Mouse (Mus musculus) lung, postnatal 14 days (tissue): ENCODE measurements at regions not wholly inside any gene's neighbourhood (a gene's known extent, or its start where the extent isn't known, plus 50 kb on each side); places are given as distances from the start of the nearest gene placed in this dataset.
"Not testable (repeated sequence)": the region's sequence is repeated elsewhere in the genome, so short reads cannot be mapped to it uniquely, and the experiment has no call there.

Experiments
- DNase-seq: peaks from one replicate; pipeline ENCODE4 v3.0.0; 2021

DNA sequence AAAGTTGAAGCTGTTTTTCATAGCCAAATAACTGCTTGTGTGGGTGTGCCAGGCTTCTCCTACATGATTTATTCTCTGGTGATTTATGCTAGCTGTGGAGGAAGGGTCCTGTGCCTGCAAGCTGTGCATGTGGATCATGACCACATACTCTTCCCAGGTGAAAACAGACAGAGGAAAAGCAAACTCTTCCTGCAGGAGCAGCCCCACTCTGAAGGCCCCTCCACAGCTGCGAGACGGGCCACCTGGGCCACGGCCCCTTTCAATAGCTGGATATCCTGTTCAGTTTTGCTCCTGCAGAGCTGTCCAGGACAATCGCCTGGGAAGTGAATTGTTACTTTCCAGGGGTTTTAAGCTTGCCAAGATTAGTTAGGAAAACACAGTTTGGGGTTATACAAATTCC, 722.3 kb upstream of the Marcks start:
- DNase-seq: peak; percentile 12

DNA sequence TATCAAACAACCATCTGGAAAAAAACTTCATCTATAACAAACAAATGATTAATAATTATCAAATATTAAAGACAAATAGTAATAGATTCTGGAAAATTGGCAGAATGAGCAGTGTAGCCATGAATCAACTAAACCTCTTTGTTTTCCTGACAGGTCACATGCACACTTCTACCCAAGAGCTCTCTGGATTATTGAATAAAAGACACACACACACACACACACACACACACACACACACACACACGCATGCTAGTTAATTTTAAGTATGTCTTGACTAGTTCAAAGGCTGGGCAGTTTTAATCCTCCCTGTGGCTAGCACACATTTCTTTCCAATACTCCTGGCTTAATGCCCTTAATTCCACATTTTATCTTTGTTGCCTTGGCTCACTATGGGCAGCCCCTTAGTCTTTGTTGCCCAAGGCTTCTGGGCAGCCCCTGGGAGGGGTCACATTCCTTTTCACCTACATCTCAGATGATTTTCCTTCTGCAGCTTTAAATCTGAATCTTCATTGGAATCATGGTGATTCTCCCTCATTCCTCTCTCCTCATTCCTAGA, 710.6 kb upstream of the Marcks start:
- no peak for DNase-seq

DNA sequence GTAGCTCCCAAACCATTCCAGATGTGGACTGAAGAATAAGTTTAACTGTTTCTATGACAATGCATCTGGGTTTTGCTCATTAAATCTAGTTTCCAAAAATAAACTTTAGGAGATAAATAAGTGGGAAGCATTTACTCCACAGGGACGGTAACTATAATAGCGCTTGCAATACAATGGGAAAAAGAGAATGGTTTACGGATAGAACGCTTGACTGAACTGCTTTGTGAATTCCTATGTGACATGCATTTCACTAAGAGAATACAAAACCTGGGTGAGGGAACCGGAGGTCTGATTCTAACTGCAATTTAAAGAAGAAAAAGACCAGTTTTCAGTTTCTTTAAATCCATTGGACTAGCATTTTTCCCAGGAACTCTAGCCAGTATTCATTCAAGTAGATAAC, 704.1 kb upstream of the Marcks start:
- no peak for DNase-seq

DNA sequence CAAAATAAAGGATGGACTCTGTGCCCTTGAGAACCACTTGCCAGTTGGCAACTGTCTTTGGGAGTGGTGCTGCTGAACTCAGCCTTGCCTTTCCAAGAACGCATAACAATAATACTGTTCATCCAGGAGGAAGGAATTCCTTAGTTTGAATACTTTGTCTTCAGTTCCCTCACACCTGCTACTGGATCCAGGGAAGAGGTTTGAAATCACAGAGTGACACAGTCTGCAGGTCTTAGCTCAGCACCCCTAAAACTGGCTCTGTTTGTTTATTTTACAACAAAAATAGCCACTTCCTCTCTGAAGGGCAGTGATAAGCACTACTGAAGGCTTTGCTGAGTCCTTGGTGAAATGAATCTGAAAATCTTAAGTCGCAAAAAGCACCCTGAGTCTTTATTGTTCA, 703.1 kb upstream of the Marcks start:
- peak; percentile 7 for DNase-seq

DNA sequence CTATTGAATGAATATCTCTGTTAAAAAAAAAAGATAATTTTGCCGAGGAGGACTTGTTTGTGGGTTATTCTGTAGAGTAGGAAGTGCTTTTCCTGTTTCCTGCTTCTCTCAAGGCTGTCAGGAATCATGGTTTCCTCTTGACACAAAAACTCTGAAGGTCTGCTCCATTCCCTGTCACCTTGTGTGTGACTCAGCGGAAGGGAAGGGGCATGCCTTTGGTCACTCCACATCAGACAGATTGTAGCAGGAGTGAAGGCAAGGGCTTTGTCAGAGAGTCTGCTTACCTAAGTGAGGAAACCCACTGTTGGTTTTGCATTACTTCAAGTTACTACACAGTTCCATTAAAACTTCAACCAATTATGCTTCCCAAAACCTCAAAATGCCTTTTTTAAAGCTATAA, 699.0 kb upstream of the Marcks start:
- no peak for DNase-seq

DNA sequence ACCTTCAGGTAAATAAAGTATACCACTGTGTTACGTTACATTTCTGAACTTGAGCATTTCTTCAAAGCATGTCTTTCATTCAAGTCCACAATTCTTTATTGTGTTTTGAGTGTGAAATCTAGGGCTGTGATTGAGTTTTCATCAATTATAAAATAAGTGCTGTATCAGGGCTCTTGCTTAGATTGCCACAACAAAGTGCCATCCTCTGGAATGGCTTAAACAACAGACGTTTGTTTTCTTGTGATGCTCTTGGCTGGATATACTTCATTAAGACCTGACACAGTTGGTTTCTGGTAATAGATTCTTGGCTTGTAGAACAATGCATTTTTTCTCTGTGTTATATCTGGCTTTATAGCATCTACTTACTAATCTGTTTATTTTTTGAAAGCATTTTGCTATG, 674.3 kb upstream of the Marcks start:
- DNase-seq: no peak

DNA sequence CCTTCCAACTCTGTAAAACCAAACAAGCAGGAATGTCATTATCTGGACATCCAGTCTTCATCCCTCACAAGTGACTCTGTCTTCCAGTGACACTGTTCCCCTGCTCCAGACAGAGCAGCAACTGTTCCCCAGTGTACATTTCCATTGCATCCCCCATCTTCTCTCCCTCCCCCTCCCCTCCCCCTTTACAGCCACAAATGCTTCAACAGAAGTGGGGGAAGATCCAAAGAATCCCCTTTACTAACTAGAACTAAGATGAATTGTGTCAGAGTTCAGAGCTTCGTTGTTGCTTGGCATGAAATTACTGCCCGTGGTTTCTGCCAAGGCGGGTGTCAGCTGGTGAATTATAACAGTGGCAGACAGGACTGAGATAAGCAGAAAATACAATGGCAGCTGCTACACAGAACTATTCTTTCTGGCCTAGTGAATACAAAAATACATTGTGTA, 673.7 kb upstream of the Marcks start:
- DNase-seq: peak; percentile 25

DNA sequence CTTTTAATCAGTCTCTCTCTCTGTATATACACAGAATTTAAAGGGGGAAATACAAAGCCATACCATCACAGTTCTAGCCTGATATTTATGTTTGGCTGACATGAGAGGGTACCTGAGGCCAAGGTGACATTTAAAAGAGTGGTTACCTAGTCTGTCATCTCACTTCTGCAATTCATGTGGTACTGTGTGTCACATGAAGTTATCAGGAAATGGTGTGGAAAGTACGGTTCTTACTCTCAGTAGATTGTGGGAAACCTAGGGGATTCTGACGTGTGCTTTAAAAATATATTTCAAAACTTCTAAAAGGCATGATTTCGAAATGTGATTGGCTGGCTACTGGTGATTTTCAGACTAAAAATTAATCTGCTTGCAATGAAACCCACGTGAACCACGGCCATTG, 673.1 kb upstream of the Marcks start:
- DNase-seq: no peak

DNA sequence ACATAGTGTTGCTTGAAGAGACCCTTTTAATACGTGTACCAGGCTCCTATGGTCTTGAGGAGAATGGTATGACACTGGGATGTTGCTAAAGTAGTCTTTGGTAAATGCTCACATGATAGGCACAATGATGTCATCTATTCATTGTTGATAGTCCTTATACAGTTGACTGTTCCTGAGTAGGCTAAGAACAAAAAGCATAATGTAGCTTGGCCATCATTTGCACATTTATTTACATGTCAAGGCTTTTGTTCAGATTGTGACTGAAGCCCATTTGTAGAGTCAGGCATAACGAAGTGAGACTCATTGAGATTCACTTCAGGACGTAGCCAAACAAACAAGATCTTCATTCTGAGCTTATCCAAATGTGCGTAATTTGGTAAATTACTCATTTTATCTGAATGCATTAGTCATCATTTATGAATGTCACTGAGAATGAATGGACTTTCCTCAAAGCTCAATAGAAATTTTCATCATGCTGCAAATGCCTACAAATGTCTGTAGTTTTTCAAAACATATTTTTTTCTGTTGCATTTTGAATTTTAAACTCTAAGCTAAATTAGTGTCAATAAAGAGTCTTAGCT, 664.6 kb upstream of the Marcks start:
- DNase-seq: no peak

DNA sequence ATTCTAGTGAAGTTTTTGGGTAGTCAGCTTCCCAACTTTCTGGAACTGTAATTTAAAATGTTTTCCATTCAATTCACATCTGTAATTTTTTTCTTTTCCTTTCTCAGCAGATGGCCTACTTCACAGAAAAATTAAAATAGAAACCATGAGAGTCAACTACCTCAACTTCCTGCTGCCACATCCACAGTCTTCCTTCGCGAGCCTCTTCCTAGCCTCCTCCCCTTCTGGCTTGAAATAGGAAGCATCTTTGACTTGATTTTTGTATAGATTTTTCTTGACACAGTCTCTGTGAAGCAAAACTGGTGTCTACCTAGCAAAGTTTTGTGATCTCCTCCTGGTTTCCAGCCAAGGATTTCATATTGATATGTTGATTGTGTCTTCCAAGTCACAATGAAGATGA, 660.7 kb upstream of the Marcks start:
- DNase-seq: no peak

DNA sequence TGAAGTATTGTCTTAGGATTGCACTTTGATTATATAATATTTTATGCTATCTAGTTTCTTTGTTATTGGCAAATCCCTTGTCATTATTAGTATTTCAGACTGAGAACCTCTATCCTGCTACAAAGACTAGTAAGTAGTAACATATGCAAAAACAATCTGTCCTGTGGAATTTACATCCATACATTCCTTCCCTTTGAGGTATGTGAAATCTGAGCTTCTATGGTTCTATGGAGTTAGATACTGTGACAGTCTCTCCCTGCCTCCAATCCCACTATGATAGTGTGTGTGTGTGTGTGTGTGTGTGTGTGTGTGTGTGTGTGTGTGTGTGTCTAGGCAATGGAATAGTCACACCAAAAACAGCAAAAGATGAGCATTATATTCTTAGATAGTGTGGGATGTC, 659.6 kb upstream of the Marcks start:
- no peak for DNase-seq

DNA sequence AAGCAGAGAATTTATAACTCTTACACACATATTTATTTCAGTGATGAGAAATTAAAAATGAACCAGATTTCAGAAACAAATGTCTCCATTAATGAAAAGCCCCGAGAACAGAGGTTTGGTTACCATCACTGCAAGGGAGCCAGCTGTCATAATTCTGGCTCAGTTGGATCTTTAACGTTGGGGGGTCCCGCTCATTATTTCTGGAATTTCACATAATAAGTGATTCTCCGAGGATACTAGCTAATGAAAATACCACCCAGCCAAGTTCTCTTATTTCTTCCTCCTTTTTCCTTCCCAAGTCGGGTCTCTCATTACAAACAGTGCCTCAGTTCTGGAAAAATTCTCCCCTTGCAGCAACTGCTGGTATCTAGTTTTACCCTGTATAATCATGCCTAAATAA, 659.0 kb upstream of the Marcks start:
- DNase-seq: no peak

DNA sequence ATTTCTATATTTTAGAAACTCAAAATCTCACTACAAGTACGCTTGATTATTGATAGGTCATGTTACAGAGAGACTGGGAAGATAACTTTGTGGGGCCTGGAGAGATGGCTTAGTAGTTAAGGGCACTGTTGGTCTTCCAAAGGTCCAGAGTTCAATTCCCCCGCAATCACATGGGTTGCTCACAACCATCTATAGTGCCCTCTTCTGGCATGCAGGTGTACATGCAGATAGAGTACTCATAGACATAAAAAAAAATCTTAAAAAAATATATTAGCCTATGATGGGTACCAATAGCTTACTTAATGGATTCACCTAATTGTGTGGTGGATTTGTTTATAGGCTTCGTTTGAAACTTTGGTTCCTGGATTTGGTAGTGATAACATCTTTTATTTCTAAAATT, 654.2 kb upstream of the Marcks start:
- DNase-seq: no peak

DNA sequence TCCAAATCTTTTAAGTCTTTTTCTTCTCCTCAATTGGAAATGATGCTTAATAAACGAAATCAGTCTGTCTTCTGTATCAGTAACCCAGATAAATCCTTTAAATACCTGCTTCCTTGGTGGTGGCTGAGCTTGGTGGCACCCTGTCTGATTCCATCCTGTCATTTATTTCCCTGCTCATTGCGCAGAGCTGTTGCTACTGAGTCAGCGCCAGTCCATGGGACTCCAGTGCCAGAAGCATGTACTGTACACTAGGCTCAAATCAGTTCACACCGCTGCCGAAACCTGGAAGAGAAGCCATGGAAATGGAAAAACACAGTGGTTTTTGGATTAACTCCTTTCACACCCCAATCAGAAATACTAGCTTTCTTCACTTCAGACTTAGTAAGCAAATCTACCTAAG, 649.3 kb upstream of the Marcks start:
- DNase-seq: peak; percentile 5

DNA sequence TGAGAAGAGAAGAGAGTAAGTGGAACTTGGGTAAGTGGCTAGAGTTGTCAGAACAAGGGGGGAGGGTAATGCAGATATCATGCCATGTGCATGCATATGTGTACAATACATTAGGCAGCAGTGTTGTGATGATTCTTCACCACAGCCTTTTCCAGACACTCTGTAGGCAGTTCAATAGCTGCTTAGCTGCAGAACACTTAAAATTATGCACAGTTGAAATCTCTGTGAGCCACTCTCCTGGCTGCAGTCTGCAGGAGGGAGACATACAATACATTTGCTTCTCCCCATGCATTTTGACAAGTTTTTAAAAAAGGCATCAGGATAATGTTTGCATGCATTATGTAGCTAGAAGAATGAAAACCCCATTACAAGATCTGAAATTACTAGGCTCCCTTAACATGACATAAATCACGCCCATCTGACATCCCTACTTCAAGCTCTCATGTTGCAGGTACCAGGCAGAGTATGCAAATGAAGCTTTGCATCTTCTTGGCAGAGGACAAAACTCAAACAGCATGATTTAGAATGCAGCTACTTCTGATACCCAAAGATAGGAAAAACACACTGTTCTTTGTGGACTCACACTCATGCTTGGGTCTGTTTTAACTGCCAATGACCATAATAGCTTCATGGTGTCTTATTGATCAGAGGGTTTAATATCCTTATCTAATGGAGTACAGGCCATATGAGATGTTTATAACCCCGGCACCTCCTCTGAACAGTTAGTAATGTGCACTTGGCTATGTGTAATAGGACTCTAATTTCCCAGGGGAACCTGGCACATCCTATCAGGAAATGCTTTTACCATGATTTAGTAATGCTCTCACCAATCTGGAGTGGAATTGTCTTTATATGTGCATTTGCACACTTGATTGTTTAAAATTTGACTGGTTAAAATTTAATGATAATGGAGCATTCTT, 640.9 kb upstream of the Marcks start:
- DNase-seq: no peak

DNA sequence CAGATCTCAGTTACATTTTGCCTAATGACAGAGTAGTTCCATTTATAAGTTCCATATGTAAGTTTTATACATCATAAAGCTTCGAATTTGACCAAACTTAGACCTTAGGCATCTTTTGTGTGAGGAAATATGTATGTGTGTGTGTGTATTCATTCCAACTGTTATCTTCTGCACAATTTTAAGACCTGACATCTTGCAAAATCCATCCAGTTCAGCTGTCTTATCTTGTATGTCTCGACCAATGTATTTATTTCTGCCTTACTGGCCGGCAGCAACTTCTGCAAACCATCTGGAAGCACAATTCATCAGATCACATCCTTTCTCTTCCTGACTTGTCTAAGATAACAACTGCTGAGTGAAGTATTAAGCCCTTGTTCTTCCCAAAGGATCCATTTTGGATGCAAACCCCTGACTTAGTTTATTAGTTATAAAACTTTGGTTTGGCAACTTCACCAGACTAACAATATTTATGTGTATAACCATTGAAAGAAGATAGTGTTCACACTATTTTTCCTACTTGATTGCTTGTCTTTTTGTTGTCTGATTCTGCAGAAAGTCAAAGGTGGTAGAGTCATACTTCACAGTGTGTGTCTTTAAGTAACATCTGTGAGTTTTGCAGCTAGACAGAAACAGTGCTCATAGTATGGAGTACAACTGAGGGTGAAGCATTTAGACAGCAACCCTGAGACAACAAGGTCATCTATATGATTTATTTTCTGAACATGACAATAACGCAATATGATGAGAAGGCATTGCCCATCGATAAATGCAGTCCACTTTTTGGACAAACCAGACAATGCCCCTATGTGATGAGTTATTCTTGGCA, 622.0 kb upstream of the Marcks start:
- no peak for DNase-seq

DNA sequence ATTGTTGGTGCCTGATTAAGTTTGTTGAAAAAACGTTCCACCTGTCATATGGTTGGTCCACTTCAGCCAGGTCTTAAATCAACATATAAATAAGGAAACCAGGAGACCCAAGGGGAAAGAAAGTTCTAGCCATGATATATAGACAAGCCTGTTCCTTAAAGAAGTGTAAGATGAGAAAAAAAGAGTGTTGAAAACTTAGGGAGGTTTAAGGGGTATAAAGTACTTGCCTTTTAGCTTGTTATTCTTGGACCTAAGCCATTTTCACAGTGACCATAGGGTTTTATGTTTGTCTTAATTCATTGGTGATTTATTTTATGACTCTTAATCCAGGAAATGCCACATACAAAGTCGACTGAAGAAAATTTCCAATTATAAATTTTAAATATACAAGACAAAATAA, 602.9 kb upstream of the Marcks start:
- DNase-seq: no peak

DNA sequence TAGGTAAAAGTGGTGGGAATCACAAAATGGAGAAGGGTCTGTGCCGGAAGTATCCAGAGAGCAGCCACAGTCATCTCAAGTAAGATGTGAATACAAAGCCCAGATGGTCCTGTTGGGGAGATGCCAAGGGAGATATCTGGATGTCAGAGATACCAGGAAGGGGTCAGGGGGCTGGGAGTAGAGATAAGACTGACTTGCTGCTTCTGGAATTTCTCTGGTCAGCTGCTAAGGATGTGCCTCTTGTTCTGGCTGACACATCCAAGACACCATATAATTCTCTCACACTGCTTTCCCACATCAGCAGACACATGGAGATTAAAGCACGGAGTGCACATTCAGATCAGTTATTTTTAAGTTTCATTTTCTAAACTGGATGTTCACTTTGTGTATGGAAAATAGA, 600.3 kb upstream of the Marcks start:
- DNase-seq: no peak

DNA sequence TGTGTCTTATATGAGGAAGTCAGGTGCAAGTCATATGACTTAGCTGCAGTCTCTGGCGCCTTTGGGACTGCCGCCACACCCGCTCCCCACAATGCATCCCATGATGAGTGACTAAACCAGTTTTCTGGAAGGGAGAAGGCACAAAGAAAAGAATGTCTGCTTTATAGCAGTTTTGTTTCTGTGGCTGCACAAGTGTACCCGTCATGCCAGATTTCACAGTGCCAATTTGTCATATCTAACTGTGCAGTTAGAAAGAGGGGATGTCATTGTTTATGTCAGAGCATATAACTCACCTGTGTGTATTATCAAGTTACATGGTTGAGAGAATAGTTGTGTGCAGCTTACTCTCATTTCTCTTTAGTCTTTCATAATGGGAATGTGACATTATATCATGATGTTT, 586.9 kb upstream of the Marcks start:
- DNase-seq: no peak

DNA sequence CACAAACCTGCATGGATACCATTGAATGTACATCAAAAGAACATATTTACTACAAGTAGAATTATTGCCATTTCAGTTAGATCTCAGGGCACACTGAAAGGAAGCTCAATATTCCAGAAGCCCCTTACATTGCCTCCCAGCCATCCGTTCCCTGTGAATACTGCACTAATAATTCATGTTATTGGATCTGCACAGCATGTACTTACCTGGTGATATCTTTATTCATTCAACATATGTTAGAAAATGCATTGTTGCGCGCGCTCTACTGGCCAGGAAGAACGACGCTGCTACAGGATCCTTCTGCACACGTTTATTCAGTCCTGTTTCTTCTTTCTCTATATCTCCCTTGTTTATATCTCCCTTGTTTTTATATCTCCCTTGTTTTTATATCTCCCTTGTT, 586.3 kb upstream of the Marcks start:
- not testable (repeated sequence) for DNase-seq

DNA sequence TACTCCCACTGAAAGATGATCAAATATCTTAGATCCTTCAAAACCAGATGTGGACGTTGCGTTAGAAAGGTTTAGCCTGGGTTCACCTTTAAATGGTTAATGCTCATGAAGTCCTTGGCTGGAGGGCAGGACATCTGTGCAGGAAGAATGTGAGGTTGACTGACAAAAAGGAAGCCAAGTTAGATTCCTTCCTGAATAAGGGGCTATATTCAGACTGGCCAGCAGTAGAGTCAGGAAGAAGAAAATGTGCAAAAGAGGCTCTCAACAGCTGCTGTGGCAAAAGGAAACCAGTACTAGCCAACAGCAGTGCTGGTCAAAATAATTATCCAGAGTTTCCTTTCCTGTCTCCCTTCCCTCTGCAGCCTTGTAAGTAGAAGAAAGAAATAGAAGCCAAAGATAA, 582.0 kb upstream of the Marcks start:
- no peak for DNase-seq

DNA sequence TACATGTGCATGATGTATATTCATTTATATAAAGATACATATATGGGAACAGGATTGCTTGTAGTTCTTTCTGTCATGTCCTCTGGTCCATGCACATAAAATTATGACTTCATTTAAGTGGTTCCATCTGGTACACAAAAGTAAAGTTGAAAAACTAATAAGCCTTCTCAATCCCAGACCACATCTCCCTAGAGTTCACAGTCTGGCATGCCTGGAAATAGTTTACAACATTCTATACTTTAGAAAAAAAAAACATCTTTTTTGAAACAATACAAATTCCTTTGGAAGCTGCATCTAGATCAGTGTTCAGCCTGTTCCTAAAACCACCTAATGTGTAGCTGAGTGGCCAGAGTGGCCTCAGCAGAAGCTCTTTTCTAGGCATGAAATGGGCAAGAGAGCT, 578.2 kb upstream of the Marcks start:
- DNase-seq: no peak

DNA sequence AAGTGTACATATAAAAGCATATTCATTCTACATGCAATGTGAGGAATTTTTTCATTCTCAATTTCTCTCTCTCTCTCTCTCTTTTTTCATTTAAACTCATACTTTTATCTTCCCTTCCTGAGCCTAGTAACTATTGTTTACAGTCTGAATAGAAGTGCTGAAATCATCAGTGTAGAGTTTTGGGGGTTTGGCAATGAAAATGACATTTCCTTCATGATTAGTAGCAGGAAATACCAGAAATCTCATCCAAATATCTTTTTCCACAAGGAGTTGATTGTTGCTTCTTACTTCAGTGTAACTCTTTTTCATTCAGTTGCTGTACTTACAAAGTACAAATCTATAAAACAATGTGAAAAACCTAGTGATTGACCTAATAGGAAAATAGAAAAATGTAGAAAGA, 572.7 kb upstream of the Marcks start:
- no peak for DNase-seq
